Mouse (Mus musculus): ENCODE data around the gene Hat1. TPM values are rescaled to one million over a fixed set of nuclear protein-coding genes. Genes with fewer than 3 reads are reported as not detected.

Hat1 gene
- polyA plus RNA-seq, 1 experiment from 2014 or later: 121 TPM

GRCm38 (mm10) chr2:71453161-71453916 lies 64.6 kb downstream of the Hat1 start, which contains the start of gene Metap1d:
Gene Metap1d, plus strand, starts transcription at chr2:71453276.
- Histone ChIP-seq H3K27ac (ENCODE audit: low read length) (peak within 1 kb of the TSS; percentile 80), H3K27me3 (ENCODE audit: control insufficient read depth, insufficient read depth, low read length) (peaks cover 5% of the 10 kb centered on the region; the same call in 1 of the 2 replicates), H3K9me3 (replicated peaks; ENCODE audit: control insufficient read depth, low read length) (no peaks in the 10 kb centered on the region), H3K4me3 (ENCODE audit: low read length) (peak within 1 kb of the TSS; percentile 81), H3K9ac (ENCODE audit: low read length) (peak within 1 kb of the TSS; percentile 83), H3K4me1 (ENCODE audit: control insufficient read depth, insufficient read depth, low read length) (peaks cover 2% of the 10 kb centered on the region; the same call in 1 of the 2 replicates), H3K36me3 (ENCODE audit: control insufficient read depth, insufficient read depth) (no peaks in the 10 kb centered on the region), H3K4me2 (ENCODE audit: low read depth, low read length) (peak within 1 kb of the TSS; percentile 93)
- under 1% methylated on average over 61 of the region's 61 CpGs for WGBS
- ATAC-seq (replicated peaks; ENCODE audit: extremely low read depth, insufficient read depth, low FRiP score): peak; percentile 98

- H3K36me3 ChIP-seq (ENCODE audit: control insufficient read depth, insufficient read depth): no peaks in the 10 kb centered on the region
- H3K27me3 ChIP-seq (ENCODE audit: control insufficient read depth, insufficient read depth, low read length): peaks cover 5% of the 10 kb centered on the region; the same call in 1 of the 2 replicates
- WGBS: 34% methylated on average over 4 of the region's 4 CpGs
- H3K4me2 ChIP-seq (ENCODE audit: low read depth, low read length): peak overlapping the region; percentile 93
- no peak overlapping the region for H3K27ac ChIP-seq (ENCODE audit: low read length)
- peaks cover 2% of the 10 kb centered on the region; the same call in 1 of the 2 replicates for H3K4me1 ChIP-seq (ENCODE audit: control insufficient read depth, insufficient read depth, low read length)
- H3K4me3 ChIP-seq (ENCODE audit: low read length): peak overlapping the region; percentile 81
- H3K9me3 ChIP-seq (replicated peaks; ENCODE audit: control insufficient read depth, low read length): no peaks in the 10 kb centered on the region
- no peak for ATAC-seq (replicated peaks; ENCODE audit: extremely low read depth, insufficient read depth, low FRiP score)
- H3K9ac ChIP-seq (ENCODE audit: low read length): peak overlapping the region; percentile 83
Measured at GRCm38 (mm10) chr2:71453917-71454260, 65.1 kb downstream of the Hat1 start.

GRCm38 (mm10) chr2:71458624-71459023 lies 69.9 kb downstream of the Hat1 start:
- no peak overlapping the region for H3K9ac ChIP-seq (ENCODE audit: low read length)
- no peak overlapping the region for H3K27ac ChIP-seq (ENCODE audit: low read length)
- no peak overlapping the region for H3K4me3 ChIP-seq (ENCODE audit: low read length)
- H3K27me3 ChIP-seq (ENCODE audit: control insufficient read depth, insufficient read depth, low read length): no peaks in the 10 kb centered on the region
- ATAC-seq (replicated peaks; ENCODE audit: extremely low read depth, insufficient read depth, low FRiP score): no peak
- H3K4me2 ChIP-seq (ENCODE audit: low read depth, low read length): no peak overlapping the region
- H3K9me3 ChIP-seq (replicated peaks; ENCODE audit: control insufficient read depth, low read length): no peaks in the 10 kb centered on the region
- no peaks in the 10 kb centered on the region for H3K4me1 ChIP-seq (ENCODE audit: control insufficient read depth, insufficient read depth, low read length)
- WGBS: 75% methylated on average over 13 of the region's 13 CpGs
- no peaks in the 10 kb centered on the region for H3K36me3 ChIP-seq (ENCODE audit: control insufficient read depth, insufficient read depth)

GRCm38 (mm10) chr2:71459659-71460058 lies 70.9 kb downstream of the Hat1 start:
- no peak for ATAC-seq (replicated peaks; ENCODE audit: extremely low read depth, insufficient read depth, low FRiP score)
- no peak overlapping the region for H3K4me3 ChIP-seq (ENCODE audit: low read length)
- H3K27me3 ChIP-seq (ENCODE audit: control insufficient read depth, insufficient read depth, low read length): no peaks in the 10 kb centered on the region
- H3K4me2 ChIP-seq (ENCODE audit: low read depth, low read length): no peak overlapping the region
- H3K9me3 ChIP-seq (replicated peaks; ENCODE audit: control insufficient read depth, low read length): no peaks in the 10 kb centered on the region
- no peak overlapping the region for H3K27ac ChIP-seq (ENCODE audit: low read length)
- H3K36me3 ChIP-seq (ENCODE audit: control insufficient read depth, insufficient read depth): no peaks in the 10 kb centered on the region
- no peaks in the 10 kb centered on the region for H3K4me1 ChIP-seq (ENCODE audit: control insufficient read depth, insufficient read depth, low read length)
- no peak overlapping the region for H3K9ac ChIP-seq (ENCODE audit: low read length)
- 85% methylated on average over 1 of the region's 1 CpGs for WGBS

- no peak for ATAC-seq (replicated peaks; ENCODE audit: extremely low read depth, insufficient read depth, low FRiP score)
Measured at GRCm38 (mm10) chr2:71461139-71461538, 72.4 kb downstream of the Hat1 start.

GRCm38 (mm10) chr2:71461589-71461988 lies 72.8 kb downstream of the Hat1 start:
- 44% methylated on average over 7 of the region's 7 CpGs for WGBS
- Histone ChIP-seq H3K27me3 (ENCODE audit: control insufficient read depth, insufficient read depth, low read length) (no peaks in the 10 kb centered on the region), H3K4me1 (ENCODE audit: control insufficient read depth, insufficient read depth, low read length) (no peaks in the 10 kb centered on the region), H3K9ac (ENCODE audit: low read length) (no peak overlapping the region), H3K4me3 (ENCODE audit: low read length) (no peak overlapping the region), H3K9me3 (replicated peaks; ENCODE audit: control insufficient read depth, low read length) (no peaks in the 10 kb centered on the region), H3K27ac (ENCODE audit: low read length) (no peak overlapping the region), H3K36me3 (ENCODE audit: control insufficient read depth, insufficient read depth) (no peaks in the 10 kb centered on the region), H3K4me2 (ENCODE audit: low read depth, low read length) (no peak overlapping the region)
- no peak for ATAC-seq (replicated peaks; ENCODE audit: extremely low read depth, insufficient read depth, low FRiP score)

More at GRCm38 (mm10) chr2:71461139-71461538, 72.4 kb downstream of the Hat1 start:
- H3K36me3 ChIP-seq (ENCODE audit: control insufficient read depth, insufficient read depth): no peaks in the 10 kb centered on the region
- no peaks in the 10 kb centered on the region for H3K9me3 ChIP-seq (replicated peaks; ENCODE audit: control insufficient read depth, low read length)
- H3K27ac ChIP-seq (ENCODE audit: low read length): no peak overlapping the region
- no peaks in the 10 kb centered on the region for H3K4me1 ChIP-seq (ENCODE audit: control insufficient read depth, insufficient read depth, low read length)
- H3K9ac ChIP-seq (ENCODE audit: low read length): no peak overlapping the region
- 55% methylated on average over 6 of the region's 6 CpGs for WGBS
- H3K4me2 ChIP-seq (ENCODE audit: low read depth, low read length): no peak overlapping the region
- H3K4me3 ChIP-seq (ENCODE audit: low read length): no peak overlapping the region
- H3K27me3 ChIP-seq (ENCODE audit: control insufficient read depth, insufficient read depth, low read length): no peaks in the 10 kb centered on the region

- WGBS: 92% methylated on average over 4 of the region's 4 CpGs
- no peak overlapping the region for H3K4me2 ChIP-seq (ENCODE audit: low read depth, low read length)
- no peak overlapping the region for H3K9ac ChIP-seq (ENCODE audit: low read length)
- no peaks in the 10 kb centered on the region for H3K9me3 ChIP-seq (replicated peaks; ENCODE audit: control insufficient read depth, low read length)
- no peaks in the 10 kb centered on the region for H3K36me3 ChIP-seq (ENCODE audit: control insufficient read depth, insufficient read depth)
- ATAC-seq (replicated peaks; ENCODE audit: extremely low read depth, insufficient read depth, low FRiP score): no peak
- no peak overlapping the region for H3K27ac ChIP-seq (ENCODE audit: low read length)
- no peak overlapping the region for H3K4me3 ChIP-seq (ENCODE audit: low read length)
- H3K4me1 ChIP-seq (ENCODE audit: control insufficient read depth, insufficient read depth, low read length): no peaks in the 10 kb centered on the region
- H3K27me3 ChIP-seq (ENCODE audit: control insufficient read depth, insufficient read depth, low read length): no peaks in the 10 kb centered on the region
Measured at GRCm38 (mm10) chr2:71462066-71462465, 73.3 kb downstream of the Hat1 start.

GRCm38 (mm10) chr2:71462553-71462952 lies 73.8 kb downstream of the Hat1 start:
- H3K4me3 ChIP-seq (ENCODE audit: low read length): no peak overlapping the region
- no peak overlapping the region for H3K27ac ChIP-seq (ENCODE audit: low read length)

GRCm38 (mm10) chr2:71466103-71466502 lies 77.3 kb downstream of the Hat1 start:
- Histone ChIP-seq H3K4me1 (ENCODE audit: control insufficient read depth, insufficient read depth, low read length) (no peaks in the 10 kb centered on the region), H3K27me3 (ENCODE audit: control insufficient read depth, insufficient read depth, low read length) (no peaks in the 10 kb centered on the region), H3K36me3 (ENCODE audit: control insufficient read depth, insufficient read depth) (no peaks in the 10 kb centered on the region), H3K27ac (ENCODE audit: low read length) (no peak overlapping the region), H3K4me2 (ENCODE audit: low read depth, low read length) (no peak overlapping the region), H3K9me3 (replicated peaks; ENCODE audit: control insufficient read depth, low read length) (no peaks in the 10 kb centered on the region), H3K4me3 (ENCODE audit: low read length) (no peak overlapping the region), H3K9ac (ENCODE audit: low read length) (no peak overlapping the region)
- WGBS: 26% methylated on average over 5 of the region's 6 CpGs
- no peak for ATAC-seq (replicated peaks; ENCODE audit: extremely low read depth, insufficient read depth, low FRiP score)

More at GRCm38 (mm10) chr2:71462553-71462952, 73.8 kb downstream of the Hat1 start:
- H3K36me3 ChIP-seq (ENCODE audit: control insufficient read depth, insufficient read depth): no peaks in the 10 kb centered on the region
- H3K27me3 ChIP-seq (ENCODE audit: control insufficient read depth, insufficient read depth, low read length): no peaks in the 10 kb centered on the region
- no peak overlapping the region for H3K4me2 ChIP-seq (ENCODE audit: low read depth, low read length)
- H3K9me3 ChIP-seq (replicated peaks; ENCODE audit: control insufficient read depth, low read length): no peaks in the 10 kb centered on the region
- H3K9ac ChIP-seq (ENCODE audit: low read length): no peak overlapping the region
- no peak for ATAC-seq (replicated peaks; ENCODE audit: extremely low read depth, insufficient read depth, low FRiP score)
- 69% methylated on average over 3 of the region's 3 CpGs for WGBS
- no peaks in the 10 kb centered on the region for H3K4me1 ChIP-seq (ENCODE audit: control insufficient read depth, insufficient read depth, low read length)

Data from heart, embryonic 16.5 days (tissue).